Mouse (Mus musculus) layer of hippocampus, postnatal 10 days (tissue): ENCODE data around the gene Ppp2r2d. TPM values are rescaled to one million over a fixed set of nuclear protein-coding genes. Genes with fewer than 3 reads are reported as not detected.
A peak's percentile ranks its signal among the peaks of the same experiment; 100 is the strongest.

Experiments
- DNase-seq, 2 experiments: peaks; one replicate each; pipeline ENCODE4 v3.0.0; 2021; ENCODE audit warnings: low spot score in 2 of 2
- total RNA-seq, 2 experiments: library from RNA; stranded (reverse); gene quantifications; 2 replicates each; pipeline ENCODE4 v1.2.3; 2021

The Ppp2r2d gene
- total RNA-seq, 2 experiments from 2014 or later, result 93.4 to 95.9 TPM

DNA sequence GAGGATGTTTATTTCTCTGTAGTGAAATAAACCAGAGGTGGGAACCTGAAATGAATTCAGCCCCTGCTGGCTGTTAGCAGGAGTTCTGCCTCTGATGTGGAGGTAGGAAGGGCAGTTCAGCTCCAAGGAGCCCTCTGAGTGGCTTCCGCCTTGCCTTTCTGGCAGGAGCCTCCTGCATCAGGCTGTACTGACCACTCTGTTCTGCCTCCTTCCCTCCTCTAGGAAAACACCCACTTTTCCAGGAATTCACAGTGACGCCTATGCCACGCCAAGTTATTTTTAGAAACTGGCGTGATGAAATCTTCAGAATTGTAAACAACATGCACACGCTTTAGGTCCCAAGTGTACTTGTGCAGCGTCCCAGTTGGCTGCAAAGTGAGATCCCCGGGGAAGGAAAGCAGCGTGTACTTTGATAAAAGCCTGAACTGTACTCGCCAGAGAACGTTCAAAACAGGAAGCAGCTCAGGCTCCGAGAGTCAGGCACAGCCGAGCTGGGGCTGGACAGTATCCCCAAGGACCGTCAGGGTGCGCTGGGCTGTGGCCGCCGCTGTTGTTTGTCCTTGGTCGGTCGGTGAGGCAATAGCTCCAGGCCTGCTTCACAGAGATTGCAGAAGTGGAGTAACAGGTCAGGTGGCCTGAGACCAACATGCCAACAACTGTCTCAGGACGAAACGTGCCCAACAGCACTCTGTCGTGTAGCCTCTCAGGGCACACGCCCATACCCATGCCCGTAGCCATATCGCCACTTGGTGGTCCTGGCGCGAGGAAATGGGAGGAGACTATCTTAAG, 73.5 kb downstream of the Ppp2r2d start:
- DNase-seq, result peak in 1 of 2 experiments; percentile 34

- no peak for DNase-seq
These were observed 75.7 kb downstream of the Ppp2r2d start for GRCm38 (mm10) chr7:138921611-138922010.

GRCm38 (mm10) chr7:138923756-138924425, 78.0 kb downstream of the Ppp2r2d start:
- no peak for DNase-seq

DNA sequence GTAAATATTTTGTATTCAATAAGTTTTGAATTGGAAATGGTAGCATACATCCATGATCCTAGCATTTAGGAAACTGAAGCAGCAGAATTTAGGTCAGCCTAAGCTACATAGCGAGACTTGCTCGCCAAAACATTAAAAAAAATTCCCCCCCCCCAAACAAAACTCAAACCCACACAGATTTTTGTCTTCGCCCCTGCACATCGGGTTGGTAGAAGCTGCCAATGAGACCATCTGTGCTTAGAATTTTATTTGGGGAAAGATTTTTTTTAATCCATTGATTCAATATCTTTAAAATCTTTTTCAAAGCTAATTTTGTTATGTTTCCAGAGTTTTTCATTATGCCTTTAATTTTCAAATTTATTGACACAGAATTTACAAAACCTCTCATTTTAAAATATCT, 82.6 kb downstream of the Ppp2r2d start:
- DNase-seq, result no peak

Other genes with a start within 250 kb of the Ppp2r2d start
- gene Mapk1ip1, start 194 bp downstream of the Ppp2r2d start, total RNA-seq, result 10 to 100 TPM; 38.5 to 38.6 TPM
- 100 to 1,000 TPM; 106 to 113 TPM for gene Bnip3, start 63.4 kb downstream of the Ppp2r2d start, total RNA-seq
- gene Jakmip3, start 94.7 kb downstream of the Ppp2r2d start, total RNA-seq, result 10 to 100 TPM; 54.6 to 60.2 TPM
- gene Dpysl4, start 239.9 kb downstream of the Ppp2r2d start, total RNA-seq, result 100 to 1,000 TPM; 117 to 125 TPM